Mouse (Mus musculus): Measurements from ENCODE around the gene Ttc23. TPM values are rescaled to one million over a fixed set of nuclear protein-coding genes. Genes with fewer than 3 reads are reported as not detected.

Gene Ttc23
- total RNA-seq, 1 experiment, result 9.4 TPM

DNA sequence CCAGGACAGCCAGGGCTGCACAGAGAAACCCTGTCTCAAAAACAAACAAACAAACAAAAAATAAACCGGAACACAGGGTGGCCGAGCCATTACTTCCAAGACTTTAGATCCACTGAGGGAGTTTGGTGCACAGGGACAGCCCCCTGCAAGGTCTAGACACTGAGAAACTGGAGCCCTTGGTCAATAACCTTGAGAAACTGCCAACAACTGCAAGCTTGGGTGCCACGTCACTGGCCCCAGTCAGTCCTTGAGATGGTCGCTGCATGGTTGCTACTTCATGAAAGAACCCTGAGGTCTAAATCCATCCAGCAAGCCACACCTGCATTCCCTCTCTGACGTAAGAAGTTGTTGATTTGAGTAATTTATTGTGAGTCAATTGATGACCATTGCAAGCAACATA is 122.3 kb downstream of the Ttc23 start:
- Histone ChIP-seq H3K36me3 (ENCODE audit: control insufficient read depth, insufficient read depth, low read length, poor library complexity, severe bottlenecking) (no peaks in the 10 kb centered on the region), H3K4me1 (ENCODE audit: control insufficient read depth in 2 of 2, insufficient read depth in 2 of 2, low read length in 2 of 2, poor library complexity in 1 of 2) (no peaks in the 10 kb centered on the region), H3K9ac (ENCODE audit: insufficient read depth, low read depth, low read length, poor library complexity, severe bottlenecking) (no peak overlapping the region), H3K9me3 (ENCODE audit: control insufficient read depth, insufficient read depth, low read depth, low read length) (no peaks in the 10 kb centered on the region), H3K4me3 (ENCODE audit: insufficient read depth in 1 of 2, low read depth in 1 of 2, low read length in 2 of 2, poor library complexity in 1 of 2, severe bottlenecking in 1 of 2) (no peak overlapping the region), H3K27ac (ENCODE audit: insufficient read depth, low read depth, low read length, poor library complexity, severe bottlenecking) (no peak overlapping the region)
- in situ Hi-C loops (cut with MboI; ENCODE audit: low sequenced_read_pairs in 2 of 2, unreplicated experiment in 2 of 2), result no loop called here
- TF ChIP-seq MAFK (IDR thresholded peaks at IDR 0.05; ENCODE audit: insufficient read depth, low read depth, low read length) (no peak), HCFC1 (IDR thresholded peaks at IDR 0.05; ENCODE audit: borderline replicate concordance, insufficient read depth, low read length) (no peak), CHD2 (IDR thresholded peaks at IDR 0.05; ENCODE audit: low read depth, low read length) (no peak), ZNF384 (IDR thresholded peaks at IDR 0.05; ENCODE audit: low read depth, low read length) (no peak)
- DNase-seq (ENCODE audit: low read depth, low spot score), result no peak

DNA sequence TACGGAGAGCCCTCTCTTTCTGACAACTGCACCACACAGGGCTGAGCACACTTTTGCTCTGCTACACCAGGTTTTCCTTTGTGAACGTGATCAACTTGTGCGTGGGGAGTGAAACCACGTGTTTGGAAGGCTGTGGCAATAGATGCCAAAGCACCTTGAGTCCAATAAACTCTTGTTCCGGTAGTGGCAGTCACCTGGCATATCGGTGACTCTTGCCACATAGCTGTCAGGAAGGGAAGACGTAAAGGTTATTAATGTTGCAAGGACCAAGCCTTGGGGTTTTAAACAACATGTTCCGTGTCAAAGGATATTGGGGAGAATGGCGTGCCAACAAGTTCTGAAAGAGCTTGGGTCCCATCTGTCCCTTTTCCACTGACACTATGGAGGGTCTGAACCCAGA is 125.0 kb downstream of the Ttc23 start:
- no peak for DNase-seq (ENCODE audit: low read depth, low spot score)
- Histone ChIP-seq H3K36me3 (ENCODE audit: control insufficient read depth, insufficient read depth, low read length, poor library complexity, severe bottlenecking) (no peaks in the 10 kb centered on the region), H3K4me3 (ENCODE audit: insufficient read depth in 1 of 2, low read depth in 1 of 2, low read length in 2 of 2, poor library complexity in 1 of 2, severe bottlenecking in 1 of 2) (no peak overlapping the region), H3K9ac (ENCODE audit: insufficient read depth, low read depth, low read length, poor library complexity, severe bottlenecking) (no peak overlapping the region), H3K27ac (ENCODE audit: insufficient read depth, low read depth, low read length, poor library complexity, severe bottlenecking) (no peak overlapping the region), H3K9me3 (ENCODE audit: control insufficient read depth, insufficient read depth, low read depth, low read length) (no peaks in the 10 kb centered on the region), H3K4me1 (ENCODE audit: control insufficient read depth in 2 of 2, insufficient read depth in 2 of 2, low read length in 2 of 2, poor library complexity in 1 of 2) (no peaks in the 10 kb centered on the region)
- TF ChIP-seq MAFK (IDR thresholded peaks at IDR 0.05; ENCODE audit: insufficient read depth, low read depth, low read length), result no peak
- no peak for TF ChIP-seq CHD2 (IDR thresholded peaks at IDR 0.05; ENCODE audit: low read depth, low read length)
- in situ Hi-C loops (cut with MboI; ENCODE audit: low sequenced_read_pairs in 2 of 2, unreplicated experiment in 2 of 2), result no loop called here

DNA sequence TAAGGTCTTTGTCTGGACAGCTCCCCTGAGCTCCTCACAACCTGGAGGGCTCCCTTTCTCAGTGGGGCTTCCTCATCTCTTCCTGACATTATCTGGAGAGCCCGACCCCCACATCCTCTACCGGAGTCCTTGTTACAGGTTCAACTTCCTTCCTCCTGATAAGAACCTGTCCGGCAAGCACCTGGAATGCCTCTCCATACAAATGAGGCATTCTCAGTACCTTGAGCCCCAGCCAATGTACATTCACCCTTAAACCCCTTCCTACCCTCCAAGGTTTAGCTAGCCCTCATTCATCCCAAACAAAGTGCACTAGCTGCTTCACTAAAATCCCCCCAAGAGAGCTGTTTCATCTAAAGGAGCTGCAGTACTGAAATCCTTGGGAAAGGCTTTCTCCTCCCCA is 128.4 kb downstream of the Ttc23 start:
- in situ Hi-C loops (cut with MboI; ENCODE audit: low sequenced_read_pairs in 2 of 2, unreplicated experiment in 2 of 2), result loop anchor here (25.0 kb wide), 3 partner anchors 362 to 587 kb away; no protein-coding TSS in a partner anchor
- DNase-seq (ENCODE audit: low read depth, low spot score), result no peak
- Histone ChIP-seq H3K9me3 (ENCODE audit: control insufficient read depth, insufficient read depth, low read depth, low read length) (no peaks in the 10 kb centered on the region), H3K27ac (ENCODE audit: insufficient read depth, low read depth, low read length, poor library complexity, severe bottlenecking) (no peak overlapping the region), H3K9ac (ENCODE audit: insufficient read depth, low read depth, low read length, poor library complexity, severe bottlenecking) (no peak overlapping the region), H3K4me1 (ENCODE audit: control insufficient read depth in 2 of 2, insufficient read depth in 2 of 2, low read length in 2 of 2, poor library complexity in 1 of 2) (no peaks in the 10 kb centered on the region), H3K36me3 (ENCODE audit: control insufficient read depth, insufficient read depth, low read length, poor library complexity, severe bottlenecking) (no peaks in the 10 kb centered on the region), H3K4me3 (ENCODE audit: insufficient read depth in 1 of 2, low read depth in 1 of 2, low read length in 2 of 2, poor library complexity in 1 of 2, severe bottlenecking in 1 of 2) (no peak overlapping the region)
- TF ChIP-seq ZC3H11A (IDR thresholded peaks at IDR 0.05; ENCODE audit: borderline replicate concordance, low read depth, low read length), result no peak

DNA sequence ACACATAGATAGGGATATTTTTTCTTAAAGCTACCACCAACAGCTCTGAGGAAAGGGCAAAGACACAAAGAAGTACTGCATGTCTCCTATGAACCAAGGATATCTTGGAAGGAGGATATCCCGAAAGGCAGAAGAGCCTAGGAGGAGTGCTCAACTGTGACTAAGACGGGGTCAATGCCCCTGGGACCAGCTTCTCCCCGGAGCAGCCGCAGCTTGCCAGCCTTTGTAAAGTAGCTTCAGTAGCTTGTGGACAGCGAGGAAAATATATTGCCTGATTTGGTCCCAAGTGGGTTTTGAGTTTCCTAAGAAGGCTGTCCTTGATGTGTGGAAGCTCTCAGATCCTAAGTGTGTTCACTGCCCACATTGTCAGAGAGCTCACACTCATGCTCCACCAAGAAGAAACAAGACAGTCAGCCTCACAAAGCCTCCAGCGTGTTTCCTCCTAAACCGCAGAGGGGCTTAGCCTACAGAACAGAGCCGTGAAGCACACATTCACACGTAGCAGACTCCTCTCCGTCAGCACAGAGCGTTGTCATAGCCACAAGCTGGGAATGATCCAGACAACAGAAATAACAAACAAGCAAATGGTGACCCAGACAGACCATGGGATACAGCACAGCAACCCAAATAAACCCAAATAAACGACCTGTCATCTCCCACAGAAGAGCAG is 129.6 kb downstream of the Ttc23 start:
- Histone ChIP-seq H3K4me3 (ENCODE audit: insufficient read depth in 1 of 2, low read depth in 1 of 2, low read length in 2 of 2, poor library complexity in 1 of 2, severe bottlenecking in 1 of 2) (no peak overlapping the region), H3K4me1 (ENCODE audit: control insufficient read depth in 2 of 2, insufficient read depth in 2 of 2, low read length in 2 of 2, poor library complexity in 1 of 2) (no peaks in the 10 kb centered on the region), H3K36me3 (ENCODE audit: control insufficient read depth, insufficient read depth, low read length, poor library complexity, severe bottlenecking) (no peaks in the 10 kb centered on the region), H3K27ac (ENCODE audit: insufficient read depth, low read depth, low read length, poor library complexity, severe bottlenecking) (no peak overlapping the region), H3K9me3 (ENCODE audit: control insufficient read depth, insufficient read depth, low read depth, low read length) (no peaks in the 10 kb centered on the region), H3K9ac (ENCODE audit: insufficient read depth, low read depth, low read length, poor library complexity, severe bottlenecking) (no peak overlapping the region)
- DNase-seq (ENCODE audit: low read depth, low spot score), result no peak
- no peak for TF ChIP-seq CHD2 (IDR thresholded peaks at IDR 0.05; ENCODE audit: low read depth, low read length)
- TF ChIP-seq ZNF384 (IDR thresholded peaks at IDR 0.05; ENCODE audit: low read depth, low read length), result no peak
- no peak for TF ChIP-seq ZC3H11A (IDR thresholded peaks at IDR 0.05; ENCODE audit: borderline replicate concordance, low read depth, low read length)
- no peak for TF ChIP-seq HCFC1 (IDR thresholded peaks at IDR 0.05; ENCODE audit: borderline replicate concordance, insufficient read depth, low read length)
- no peak for TF ChIP-seq MAFK (IDR thresholded peaks at IDR 0.05; ENCODE audit: insufficient read depth, low read depth, low read length)
- in situ Hi-C loops (cut with MboI; ENCODE audit: low sequenced_read_pairs in 2 of 2, unreplicated experiment in 2 of 2), result loop anchor here (25.0 kb wide), 3 partner anchors 361 to 586 kb away; no protein-coding TSS in a partner anchor

DNA sequence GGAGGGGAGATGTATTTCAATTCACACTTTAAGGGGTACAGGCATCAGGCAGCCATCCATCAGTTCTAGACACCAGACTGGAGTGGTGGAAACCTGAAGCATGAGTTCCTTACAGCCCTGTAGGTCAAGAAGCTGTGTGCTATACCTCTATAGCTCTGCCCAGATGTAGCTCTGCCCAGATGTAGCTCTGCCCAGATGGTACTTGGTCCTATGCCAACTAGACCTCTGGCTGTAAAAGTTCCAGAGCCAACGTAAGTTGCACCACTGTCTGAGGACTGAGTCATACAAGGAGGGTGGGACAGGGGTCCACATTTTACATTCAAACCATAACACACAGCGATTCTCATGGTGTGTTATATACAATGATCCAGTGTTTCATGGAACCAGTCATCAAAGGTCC is 140.7 kb downstream of the Ttc23 start:
- in situ Hi-C loops (cut with MboI; ENCODE audit: low sequenced_read_pairs in 2 of 2, unreplicated experiment in 2 of 2), result loop anchor here (25.0 kb wide), 3 partner anchors 349 to 574 kb away; no protein-coding TSS in a partner anchor
- no peak for TF ChIP-seq ZC3H11A (IDR thresholded peaks at IDR 0.05; ENCODE audit: borderline replicate concordance, low read depth, low read length)
- TF ChIP-seq CHD2 (IDR thresholded peaks at IDR 0.05; ENCODE audit: low read depth, low read length), result no peak
- no peak for TF ChIP-seq MAFK (IDR thresholded peaks at IDR 0.05; ENCODE audit: insufficient read depth, low read depth, low read length)

More for the DNA sequence above, 140.7 kb downstream of the Ttc23 start:
- H3K9me3 ChIP-seq (ENCODE audit: control insufficient read depth, insufficient read depth, low read depth, low read length), result no peaks in the 10 kb centered on the region
- no peaks in the 10 kb centered on the region for H3K4me1 ChIP-seq (ENCODE audit: control insufficient read depth in 2 of 2, insufficient read depth in 2 of 2, low read length in 2 of 2, poor library complexity in 1 of 2)
- H3K36me3 ChIP-seq (ENCODE audit: control insufficient read depth, insufficient read depth, low read length, poor library complexity, severe bottlenecking), result no peaks in the 10 kb centered on the region
- H3K4me3 ChIP-seq (ENCODE audit: insufficient read depth in 1 of 2, low read depth in 1 of 2, low read length in 2 of 2, poor library complexity in 1 of 2, severe bottlenecking in 1 of 2), result no peak overlapping the region
- DNase-seq (ENCODE audit: low read depth, low spot score), result no peak
- no peak overlapping the region for H3K27ac ChIP-seq (ENCODE audit: insufficient read depth, low read depth, low read length, poor library complexity, severe bottlenecking)
- no peak overlapping the region for H3K9ac ChIP-seq (ENCODE audit: insufficient read depth, low read depth, low read length, poor library complexity, severe bottlenecking)

Data from ES-E14 (cell line).